Mouse (Mus musculus) small intestine, adult 2 months (tissue): ENCODE measurements at regions not wholly inside any gene's neighbourhood (a gene's known extent, or its start where the extent isn't known, plus 50 kb on each side); places are given as distances from the start of the nearest gene placed in this dataset.

ENCODE experiments used
- H3K27ac ChIP-seq: fragments of 200-500 bp; 2 replicates; pipeline ENCODE4 v1.5.1; 2012; ENCODE audit warnings: low read depth, low read length, control low read depth, inconsistent platforms; ENCODE audit not compliant: insufficient read depth
- H3K27me3 ChIP-seq: fragments of 200-500 bp; 2 replicates; pipeline ENCODE4 v1.6.1; 2012; ENCODE audit warnings: mild to moderate bottlenecking, moderate library complexity, low read length, inconsistent platforms; ENCODE audit not compliant: control insufficient read depth, insufficient read depth
- H3K36me3 ChIP-seq: fragments of 200-500 bp; 2 replicates; pipeline ENCODE4 v1.6.1; 2012; ENCODE audit warnings: mild to moderate bottlenecking, low read length, control low read depth, inconsistent platforms; ENCODE audit not compliant: control insufficient read depth, insufficient read depth
- H3K4me1 ChIP-seq: fragments of 200-500 bp; 2 replicates; pipeline ENCODE4 v1.6.1; 2012; ENCODE audit warnings: low read length, inconsistent platforms, mixed read lengths; ENCODE audit not compliant: control insufficient read depth, insufficient read depth, insufficient read length
- H3K4me3 ChIP-seq: fragments of 200-500 bp; 2 replicates; pipeline ENCODE4 v1.5.1; 2012; ENCODE audit warnings: low read depth, mild to moderate bottlenecking, control low read depth, inconsistent platforms, low read length, moderate library complexity
- CTCF ChIP-seq: fragments of 200-500 bp; IDR thresholded peaks from 2 replicates; pipeline ENCODE4 v1.5.1; 2012; ENCODE audit warnings: low read depth, mild to moderate bottlenecking, control low read depth, inconsistent platforms, low read length, moderate library complexity, mixed read lengths; ENCODE audit not compliant: insufficient replicate concordance, insufficient read length; ENCODE audit errors: extremely low read depth
- POLR2A ChIP-seq: fragments of 200-500 bp; IDR thresholded peaks from 2 replicates; pipeline ENCODE4 v1.6.1; 2012; ENCODE audit warnings: low read depth, mild to moderate bottlenecking, control low read depth, inconsistent platforms, low read length, moderate library complexity
- WGBS: fragments of 180-500 bp; shearing (Covaris S2); methylation state at CpG from one replicate; pipeline ENCODE4 v1.1.7; 2018; 5-methylcytosine and 5-hydroxymethylcytosine counted together

GRCm38 (mm10) chr8:103964293-103964918 lies 137.0 kb upstream of the Cdh5 start:
- WGBS, result 27% methylated on average over 7 of the region's 7 CpGs
- Histone ChIP-seq H3K27me3 (no peaks in the 10 kb centered on the region), H3K4me1 (no peaks in the 10 kb centered on the region; the same call in 1 of the 2 replicates), H3K4me3 (no peak overlapping the region), H3K27ac (no peak overlapping the region), H3K36me3 (no peaks in the 10 kb centered on the region)
- TF ChIP-seq POLR2A (no peak), CTCF (no peak)

GRCm38 (mm10) chr8:103969929-103970328 lies 131.5 kb upstream of the Cdh5 start:
- Histone ChIP-seq H3K27me3 (no peaks in the 10 kb centered on the region), H3K36me3 (no peaks in the 10 kb centered on the region), H3K4me1 (no peaks in the 10 kb centered on the region), H3K4me3 (no peak overlapping the region), H3K27ac (no peak overlapping the region)
- 68% methylated on average over 5 of the region's 5 CpGs for whole genome bisulfite sequencing
- TF ChIP-seq POLR2A, result no peak

DNA sequence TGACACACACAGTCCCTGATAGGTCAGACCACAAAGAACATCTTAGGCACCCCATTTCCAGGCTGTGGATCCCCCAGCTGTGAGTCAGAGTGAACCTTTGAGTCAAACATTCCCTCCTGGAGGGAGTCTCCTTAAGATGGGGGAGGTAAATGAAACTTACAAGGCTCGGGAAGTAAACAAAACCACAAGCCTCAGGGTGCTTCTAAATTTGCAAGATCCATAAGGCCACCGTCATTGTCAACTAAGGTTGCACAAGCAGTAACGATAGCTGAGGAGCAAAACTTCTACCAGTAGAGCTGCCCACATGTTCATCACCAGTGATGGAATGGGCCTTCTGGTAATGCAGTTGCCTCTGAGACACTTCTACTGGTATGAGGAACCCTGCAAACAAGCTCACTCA lies 130.9 kb upstream of the Cdh5 start:
- Histone ChIP-seq H3K4me3 (no peak overlapping the region), H3K36me3 (no peaks in the 10 kb centered on the region), H3K27me3 (no peaks in the 10 kb centered on the region), H3K4me1 (no peaks in the 10 kb centered on the region), H3K27ac (no peak overlapping the region)
- no peak for TF ChIP-seq POLR2A
- TF ChIP-seq CTCF, result no peak
- 82% methylated on average over 3 of the region's 3 CpGs for WGBS

GRCm38 (mm10) chr8:103970966-103971365 lies 130.5 kb upstream of the Cdh5 start:
- Histone ChIP-seq H3K27me3 (no peaks in the 10 kb centered on the region), H3K36me3 (no peaks in the 10 kb centered on the region), H3K4me1 (no peaks in the 10 kb centered on the region), H3K4me3 (no peak overlapping the region), H3K27ac (no peak overlapping the region)
- WGBS, result 71% methylated on average over 4 of the region's 4 CpGs
- no peak for TF ChIP-seq CTCF

DNA sequence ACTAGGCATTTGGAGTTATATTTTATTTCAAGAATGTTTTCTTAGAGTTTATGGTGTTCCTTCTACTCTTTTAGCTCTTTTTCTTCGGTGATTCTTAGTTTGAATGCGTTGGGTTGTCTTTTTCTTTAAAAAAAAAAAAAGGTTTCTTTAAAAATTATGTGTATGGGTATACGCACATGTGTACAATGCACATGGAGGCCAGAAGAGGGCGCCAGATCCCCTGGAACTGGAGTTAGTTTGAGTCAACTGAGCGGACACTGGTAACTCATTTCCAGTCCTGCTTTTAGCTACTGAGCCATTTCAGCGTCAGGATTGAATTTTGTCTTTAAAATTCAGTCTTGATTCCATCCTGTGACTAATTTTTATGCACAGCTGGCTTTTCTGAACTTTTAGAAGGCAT lies 124.9 kb upstream of the Cdh5 start:
- TF ChIP-seq CTCF (no peak), POLR2A (no peak)
- WGBS, result 74% methylated on average over 6 of the region's 6 CpGs
- H3K27ac ChIP-seq, result no peak overlapping the region
- no peak overlapping the region for H3K4me3 ChIP-seq
- no peaks in the 10 kb centered on the region for H3K36me3 ChIP-seq
- H3K4me1 ChIP-seq, result no peaks in the 10 kb centered on the region
- H3K27me3 ChIP-seq, result no peaks in the 10 kb centered on the region

- whole genome bisulfite sequencing, result 73% methylated on average over 5 of the region's 5 CpGs
- no peaks in the 10 kb centered on the region for H3K36me3 ChIP-seq
- no peak overlapping the region for H3K27ac ChIP-seq
- no peaks in the 10 kb centered on the region for H3K27me3 ChIP-seq
- no peak overlapping the region for H3K4me3 ChIP-seq
- H3K4me1 ChIP-seq, result no peaks in the 10 kb centered on the region
- TF ChIP-seq CTCF (no peak), POLR2A (no peak)
These were observed 122.5 kb upstream of the Cdh5 start for GRCm38 (mm10) chr8:103978948-103979347.

- TF ChIP-seq CTCF (no peak), POLR2A (no peak)
- no peaks in the 10 kb centered on the region for H3K4me1 ChIP-seq
- no peaks in the 10 kb centered on the region for H3K36me3 ChIP-seq
- no peak overlapping the region for H3K27ac ChIP-seq
- no peaks in the 10 kb centered on the region for H3K27me3 ChIP-seq
- no peak overlapping the region for H3K4me3 ChIP-seq
- 77% methylated on average over 11 of the region's 11 CpGs for WGBS
These were observed 117.4 kb upstream of the Cdh5 start for GRCm38 (mm10) chr8:103983860-103984594.
